Mouse (Mus musculus): ENCODE measurements at regions not wholly inside any gene's neighbourhood (a gene's known extent, or its start where the extent isn't known, plus 50 kb on each side); places are given as distances from the start of the nearest gene placed in this dataset.
"Not testable (repeated sequence)": the region's sequence is repeated elsewhere in the genome, so short reads cannot be mapped to it uniquely, and the experiment has no call there.

GRCm38 (mm10) chr1:26459892-26460291 is 227.4 kb downstream of the 4931408C20Rik start:
- Histone ChIP-seq H3K9me3 (no peaks in the 10 kb centered on the region), H3K27ac (replicated peaks) (no peak overlapping the region), H3K4me3 (no peak overlapping the region), H3K4me1 (no peaks in the 10 kb centered on the region), H3K36me3 (no peaks in the 10 kb centered on the region), H3K9ac (replicated peaks) (no peak overlapping the region), H3K4me2 (replicated peaks) (no peak overlapping the region), H3K27me3 (no peaks in the 10 kb centered on the region)
- no peak for ATAC-seq (ENCODE audit: low FRiP score, low read depth)
- WGBS = 92% methylated on average over 1 of the region's 1 CpGs

DNA sequence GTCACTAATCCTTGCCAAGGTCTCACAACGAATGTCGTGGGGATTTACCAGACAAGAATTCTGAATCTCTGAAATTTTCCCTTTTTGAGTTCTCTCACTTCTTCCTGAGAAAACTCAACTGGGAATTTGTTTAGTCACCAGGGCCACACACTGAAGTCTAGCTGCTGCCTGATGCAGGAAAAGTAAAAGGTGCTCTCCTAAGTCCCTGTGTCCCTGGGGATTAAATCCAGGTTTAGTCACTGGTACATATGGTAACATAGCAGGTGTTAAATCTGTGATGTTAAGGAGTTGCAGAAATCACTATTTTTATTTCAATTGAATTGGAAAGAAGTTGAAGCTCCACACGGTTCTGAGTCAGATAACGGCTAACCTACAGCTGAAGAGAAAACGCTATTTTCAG is 260.9 kb downstream of the 4931408C20Rik start:
- H3K4me3 ChIP-seq = no peak overlapping the region
- no peak overlapping the region for H3K4me2 ChIP-seq (replicated peaks)
- H3K9ac ChIP-seq (replicated peaks) = no peak overlapping the region
- no peaks in the 10 kb centered on the region for H3K27me3 ChIP-seq
- no peak for ATAC-seq (ENCODE audit: low FRiP score, low read depth)
- H3K36me3 ChIP-seq = no peaks in the 10 kb centered on the region
- 0 out of 2 replicates have a peak, but pooled peaks cover 2% of the 10 kb centered on the region for H3K9me3 ChIP-seq
- no peaks in the 10 kb centered on the region for H3K4me1 ChIP-seq
- WGBS = 83% methylated on average over 5 of the region's 5 CpGs
- H3K27ac ChIP-seq (replicated peaks) = no peak overlapping the region

- Histone ChIP-seq H3K4me2 (replicated peaks) (peak overlapping the region; percentile 26), H3K4me3 (no peak overlapping the region), H3K9ac (replicated peaks) (no peak overlapping the region), H3K36me3 (no peaks in the 10 kb centered on the region), H3K27me3 (no peaks in the 10 kb centered on the region), H3K27ac (replicated peaks) (no peak overlapping the region), H3K4me1 (peaks cover 9% of the 10 kb centered on the region; the same call in 1 of the 2 replicates), H3K9me3 (no peaks in the 10 kb centered on the region)
- 21% methylated on average over 11 of the region's 11 CpGs for WGBS
- ATAC-seq (ENCODE audit: low FRiP score, low read depth) = peak; percentile 58; the same call in 1 of the 2 replicates
Measured at GRCm38 (mm10) chr1:26387938-26388897, 299.0 kb downstream of the 4931408C20Rik start.

DNA sequence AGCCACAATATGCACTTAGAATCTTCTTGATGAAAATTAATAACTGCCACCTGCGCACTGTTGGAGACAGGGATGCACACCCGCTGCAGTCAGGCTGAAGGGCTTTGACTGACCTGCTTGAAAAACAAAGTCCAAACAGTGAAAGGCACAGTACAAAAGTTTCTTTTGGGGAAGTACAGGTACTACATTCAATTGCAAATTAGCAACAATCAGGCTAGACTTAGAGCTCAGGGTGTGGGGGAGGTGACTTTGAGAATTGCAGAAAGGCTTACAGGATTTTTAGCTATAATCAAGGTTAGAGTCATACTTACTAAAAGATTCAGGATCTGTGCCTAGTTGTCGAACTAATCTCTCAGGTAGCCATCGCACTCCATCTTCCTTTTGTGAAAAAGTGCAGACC is 346.7 kb downstream of the 4931408C20Rik start:
- H3K36me3 ChIP-seq = no peaks in the 10 kb centered on the region
- no peak overlapping the region for H3K4me2 ChIP-seq (replicated peaks)
- no peak overlapping the region for H3K9ac ChIP-seq (replicated peaks)
- no peaks in the 10 kb centered on the region for H3K9me3 ChIP-seq
- H3K27me3 ChIP-seq = no peaks in the 10 kb centered on the region
- 95% methylated on average over 4 of the region's 4 CpGs for WGBS
- H3K4me1 ChIP-seq = no peaks in the 10 kb centered on the region
- ATAC-seq (ENCODE audit: low FRiP score, low read depth) = no peak
- no peak overlapping the region for H3K4me3 ChIP-seq
- no peak overlapping the region for H3K27ac ChIP-seq (replicated peaks)

GRCm38 (mm10) chr1:26339876-26340275 is 347.4 kb downstream of the 4931408C20Rik start:
- H3K27ac ChIP-seq (replicated peaks); H3K4me1 ChIP-seq; H3K9ac ChIP-seq (replicated peaks); H3K4me2 ChIP-seq (replicated peaks); H3K27me3 ChIP-seq; H3K36me3 ChIP-seq; H3K9me3 ChIP-seq; ATAC-seq (ENCODE audit: low FRiP score, low read depth); H3K4me3 ChIP-seq: not testable (repeated sequence)
- WGBS = 95% methylated on average over 5 of the region's 5 CpGs

DNA sequence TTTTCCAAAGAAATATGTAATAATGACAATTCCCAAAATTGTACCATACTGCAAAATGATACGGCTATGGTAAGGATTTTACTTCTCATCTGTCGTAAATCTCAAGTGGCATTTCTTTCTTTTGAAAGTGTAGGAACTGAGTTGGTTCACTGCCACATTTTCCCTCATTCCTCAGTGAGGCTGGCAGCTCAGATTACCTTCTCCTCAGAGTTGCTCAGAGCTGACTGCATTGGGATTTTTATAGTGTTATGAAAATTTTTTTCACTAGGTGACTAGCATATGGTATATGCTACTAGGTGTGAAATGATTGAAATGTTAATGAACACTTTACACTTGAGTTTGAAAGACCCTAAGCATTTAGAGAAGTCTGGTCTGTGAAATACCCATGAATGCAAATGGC is 397.7 kb downstream of the 4931408C20Rik start:
- H3K4me2 ChIP-seq (replicated peaks) = no peak overlapping the region
- ATAC-seq (ENCODE audit: low FRiP score, low read depth) = no peak
- WGBS = 87% methylated on average over 2 of the region's 2 CpGs
- H3K4me1 ChIP-seq = no peaks in the 10 kb centered on the region
- no peak overlapping the region for H3K27ac ChIP-seq (replicated peaks)
- no peak overlapping the region for H3K9ac ChIP-seq (replicated peaks)
- no peak overlapping the region for H3K4me3 ChIP-seq
- no peaks in the 10 kb centered on the region for H3K9me3 ChIP-seq
- no peaks in the 10 kb centered on the region for H3K36me3 ChIP-seq
- no peaks in the 10 kb centered on the region for H3K27me3 ChIP-seq

DNA sequence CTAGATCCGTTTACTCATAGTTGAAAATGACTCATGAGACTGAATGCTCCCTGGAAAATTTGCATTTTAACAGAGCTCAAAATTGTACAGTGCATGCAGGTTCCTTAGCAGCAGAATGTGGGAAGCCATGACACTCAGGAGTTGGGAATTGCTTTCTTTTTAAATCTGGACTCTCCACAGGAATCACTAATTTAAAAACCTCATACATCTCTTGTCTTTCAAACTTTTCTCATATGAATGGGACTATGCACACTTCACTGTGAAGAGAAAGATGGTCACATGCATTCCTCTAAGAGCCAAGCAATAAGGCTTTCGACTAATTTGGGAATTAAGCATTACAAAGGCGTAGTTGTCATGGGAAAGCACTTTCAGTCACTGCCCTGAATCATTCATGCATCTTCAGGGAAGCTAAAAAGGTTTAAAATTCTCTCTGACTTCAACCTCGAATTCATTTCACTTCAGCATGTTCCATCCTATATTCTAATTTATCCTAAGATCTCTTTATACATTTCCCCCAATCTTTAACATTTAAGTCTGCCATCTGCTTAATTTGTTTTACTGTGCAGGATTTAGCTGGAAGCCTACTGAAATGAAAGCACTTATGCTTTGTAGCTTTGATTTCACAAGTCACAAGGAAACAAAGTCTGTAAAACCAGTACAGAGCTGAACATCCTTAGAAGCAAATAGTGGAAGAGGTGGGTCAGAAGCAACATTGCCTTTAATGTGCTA is 404.2 kb downstream of the 4931408C20Rik start:
- peak; percentile 41; the same call in 1 of the 2 replicates for ATAC-seq (ENCODE audit: low FRiP score, low read depth)
- Histone ChIP-seq H3K27me3 (no peaks in the 10 kb centered on the region), H3K4me3 (no peak overlapping the region), H3K4me1 (peaks cover 5% of the 10 kb centered on the region; the same call in 1 of the 2 replicates), H3K4me2 (replicated peaks) (no peak overlapping the region), H3K9ac (replicated peaks) (no peak overlapping the region), H3K36me3 (no peaks in the 10 kb centered on the region), H3K9me3 (no peaks in the 10 kb centered on the region), H3K27ac (replicated peaks) (no peak overlapping the region)
- 46% methylated on average over 4 of the region's 4 CpGs for WGBS

GRCm38 (mm10) chr1:26276606-26277005 is 410.7 kb downstream of the 4931408C20Rik start:
- Histone ChIP-seq H3K27ac (replicated peaks) (no peak overlapping the region), H3K4me3 (no peak overlapping the region), H3K27me3 (no peaks in the 10 kb centered on the region), H3K4me1 (no peaks in the 10 kb centered on the region), H3K9ac (replicated peaks) (no peak overlapping the region), H3K9me3 (no peaks in the 10 kb centered on the region), H3K36me3 (no peaks in the 10 kb centered on the region), H3K4me2 (replicated peaks) (no peak overlapping the region)
- ATAC-seq (ENCODE audit: low FRiP score, low read depth) = no peak

DNA sequence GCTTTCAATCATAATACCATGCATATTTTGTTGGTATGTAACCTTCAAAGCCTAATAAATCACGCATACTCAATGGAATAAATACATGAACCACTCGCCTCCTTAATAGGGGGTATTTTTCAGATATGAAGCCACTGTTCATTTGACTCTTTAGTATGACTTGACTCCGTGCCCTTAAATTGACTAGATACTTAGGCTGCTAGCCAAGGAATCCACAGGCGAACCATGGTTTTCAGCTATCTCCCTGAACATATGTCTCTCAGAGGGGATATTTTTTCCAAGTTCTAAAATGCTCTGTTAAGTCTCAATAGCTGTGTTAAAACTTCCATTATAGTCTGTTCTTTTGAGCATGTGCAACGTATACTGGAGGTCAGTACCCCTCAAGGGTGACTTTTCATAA is 413.8 kb upstream of the Adgrb3 start:
- no peak overlapping the region for H3K9ac ChIP-seq (replicated peaks)
- no peaks in the 10 kb centered on the region for H3K9me3 ChIP-seq
- no peaks in the 10 kb centered on the region for H3K36me3 ChIP-seq
- no peak for ATAC-seq (ENCODE audit: low FRiP score, low read depth)
- H3K27me3 ChIP-seq = no peaks in the 10 kb centered on the region
- H3K4me3 ChIP-seq = no peak overlapping the region
- no peak overlapping the region for H3K4me2 ChIP-seq (replicated peaks)
- H3K27ac ChIP-seq (replicated peaks) = no peak overlapping the region
- 84% methylated on average over 5 of the region's 5 CpGs for WGBS
- no peaks in the 10 kb centered on the region for H3K4me1 ChIP-seq

GRCm38 (mm10) chr1:26229291-26230053 is 400.0 kb upstream of the Adgrb3 start:
- no peaks in the 10 kb centered on the region for H3K36me3 ChIP-seq
- no peak overlapping the region for H3K27ac ChIP-seq (replicated peaks)
- peak; percentile 91 for ATAC-seq (ENCODE audit: low FRiP score, low read depth)
- H3K4me2 ChIP-seq (replicated peaks) = no peak overlapping the region
- WGBS = 59% methylated on average over 8 of the region's 8 CpGs
- H3K4me3 ChIP-seq = no peak overlapping the region
- H3K9ac ChIP-seq (replicated peaks) = no peak overlapping the region
- H3K27me3 ChIP-seq = no peaks in the 10 kb centered on the region
- H3K9me3 ChIP-seq = no peaks in the 10 kb centered on the region
- peaks cover 6% of the 10 kb centered on the region for H3K4me1 ChIP-seq

- H3K4me1 ChIP-seq = no peaks in the 10 kb centered on the region
- no peak overlapping the region for H3K4me2 ChIP-seq (replicated peaks)
- H3K9me3 ChIP-seq = no peaks in the 10 kb centered on the region
- H3K27ac ChIP-seq (replicated peaks) = no peak overlapping the region
- no peak overlapping the region for H3K9ac ChIP-seq (replicated peaks)
- no peak for ATAC-seq (ENCODE audit: low FRiP score, low read depth)
- no peaks in the 10 kb centered on the region for H3K36me3 ChIP-seq
- WGBS = 75% methylated on average over 1 of the region's 1 CpGs
- no peaks in the 10 kb centered on the region for H3K27me3 ChIP-seq
- no peak overlapping the region for H3K4me3 ChIP-seq
Measured at GRCm38 (mm10) chr1:26204443-26204842, 374.9 kb upstream of the Adgrb3 start.

All from midbrain, embryonic 12.5 days (tissue).